Mouse (Mus musculus): ENCODE data around the gene Card19.
A peak's percentile ranks its signal among the peaks of the same experiment; 100 is the strongest.

Gene Card19

GRCm38 (mm10) chr13:49225633-49226032 lies 9.8 kb upstream of the Card19 start:
- no peak for DNase-seq (ENCODE audit: low read depth, low spot score)

GRCm38 (mm10) chr13:49225159-49225558 lies 9.3 kb upstream of the Card19 start:
- no peak for DNase-seq (ENCODE audit: low read depth, low spot score)

GRCm38 (mm10) chr13:49224729-49225128 lies 8.9 kb upstream of the Card19 start:
- DNase-seq (ENCODE audit: low read depth, low spot score) = no peak

GRCm38 (mm10) chr13:49224314-49224713 lies 8.5 kb upstream of the Card19 start:
- no peak for DNase-seq (ENCODE audit: low read depth, low spot score)

- no peak for DNase-seq (ENCODE audit: low read depth, low spot score)
Observed at GRCm38 (mm10) chr13:49220912-49221311, 5.1 kb upstream of the Card19 start.

GRCm38 (mm10) chr13:49219367-49219766 lies 3.5 kb upstream of the Card19 start:
- DNase-seq (ENCODE audit: low read depth, low spot score) = no peak

GRCm38 (mm10) chr13:49218651-49219050 lies 2.8 kb upstream of the Card19 start:
- no peak for DNase-seq (ENCODE audit: low read depth, low spot score)

- DNase-seq (ENCODE audit: low read depth, low spot score) = no peak
Observed at GRCm38 (mm10) chr13:49216808-49217561, 1.1 kb upstream of the Card19 start.

- no peak for DNase-seq (ENCODE audit: low read depth, low spot score)
Observed at GRCm38 (mm10) chr13:49216220-49216552, 349 bp upstream of the Card19 start.

GRCm38 (mm10) chr13:49215128-49215503 lies 721 bp downstream of the Card19 start:
- no peak for DNase-seq (ENCODE audit: low read depth, low spot score)

GRCm38 (mm10) chr13:49214454-49214853 lies 1.4 kb downstream of the Card19 start:
- no peak for DNase-seq (ENCODE audit: low read depth, low spot score)

- DNase-seq (ENCODE audit: low read depth, low spot score) = no peak
Observed at GRCm38 (mm10) chr13:49213531-49213932, 2.3 kb downstream of the Card19 start.

GRCm38 (mm10) chr13:49212711-49213500 lies 2.9 kb downstream of the Card19 start:
- no peak for DNase-seq (ENCODE audit: low read depth, low spot score)

- no peak for DNase-seq (ENCODE audit: low read depth, low spot score)
Observed at GRCm38 (mm10) chr13:49209306-49209705, 6.5 kb downstream of the Card19 start.

- DNase-seq (ENCODE audit: low read depth, low spot score) = no peak
Observed at GRCm38 (mm10) chr13:49206341-49206740, 9.5 kb downstream of the Card19 start.

- DNase-seq (ENCODE audit: low read depth, low spot score) = peak; percentile 81
Observed at GRCm38 (mm10) chr13:49205381-49205998, 10.3 kb downstream of the Card19 start.

GRCm38 (mm10) chr13:49202556-49202955 lies 13.3 kb downstream of the Card19 start:
- DNase-seq (ENCODE audit: low read depth, low spot score) = no peak

GRCm38 (mm10) chr13:49200688-49201087 lies 15.1 kb downstream of the Card19 start:
- DNase-seq (ENCODE audit: low read depth, low spot score) = no peak

GRCm38 (mm10) chr13:49199891-49200290 lies 15.9 kb downstream of the Card19 start:
- DNase-seq (ENCODE audit: low read depth, low spot score) = no peak

- no peak for DNase-seq (ENCODE audit: low read depth, low spot score)
Observed at GRCm38 (mm10) chr13:49198734-49199133, 17.1 kb downstream of the Card19 start.

- no peak for DNase-seq (ENCODE audit: low read depth, low spot score)
Observed at GRCm38 (mm10) chr13:49196766-49197165, 19.1 kb downstream of the Card19 start.

- DNase-seq (ENCODE audit: low read depth, low spot score) = no peak
Observed at GRCm38 (mm10) chr13:49196211-49196610, 19.6 kb downstream of the Card19 start.

- no peak for DNase-seq (ENCODE audit: low read depth, low spot score)
Observed at GRCm38 (mm10) chr13:49195651-49196050, 20.2 kb downstream of the Card19 start.

All from mesoderm, embryonic 11.5 days (tissue).